Mouse (Mus musculus) ES-Bruce4 (cell line): ENCODE data around the gene F12.

Experiments
- CTCF ChIP-seq: IDR thresholded peaks from one replicate; pipeline ENCODE4 v1.8.1; 2011; ENCODE audit warnings: low read depth, low read length
- POLR2A ChIP-seq: IDR thresholded peaks from one replicate; pipeline ENCODE4 v1.8.1; 2011; ENCODE audit warnings: low read length; ENCODE audit not compliant: insufficient read depth

DNA sequence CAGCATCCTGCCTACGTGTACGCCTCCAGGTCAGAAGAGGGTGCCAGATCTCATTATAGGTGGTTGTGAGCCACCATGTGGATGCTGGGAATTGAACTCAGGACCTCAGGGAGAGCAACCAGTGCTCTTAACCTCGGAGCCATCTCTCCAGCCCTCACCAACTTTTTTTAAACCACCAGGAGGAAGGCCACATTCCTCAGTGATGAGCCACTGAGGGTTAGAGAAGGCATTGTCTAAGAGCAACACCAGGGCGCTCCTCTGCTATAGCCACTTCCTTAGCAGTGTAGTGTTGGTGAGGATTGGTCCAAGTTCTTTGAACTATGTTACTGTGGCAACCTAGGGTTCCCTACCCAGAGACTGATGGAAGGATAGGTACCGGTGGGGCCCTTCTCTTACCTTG is 49.2 kb upstream of the F12 start:
- no peak for TF ChIP-seq CTCF
- TF ChIP-seq POLR2A, result no peak
